Mouse (Mus musculus): ENCODE results near the gene Prl7a2.

Gene Prl7a2

DNA sequence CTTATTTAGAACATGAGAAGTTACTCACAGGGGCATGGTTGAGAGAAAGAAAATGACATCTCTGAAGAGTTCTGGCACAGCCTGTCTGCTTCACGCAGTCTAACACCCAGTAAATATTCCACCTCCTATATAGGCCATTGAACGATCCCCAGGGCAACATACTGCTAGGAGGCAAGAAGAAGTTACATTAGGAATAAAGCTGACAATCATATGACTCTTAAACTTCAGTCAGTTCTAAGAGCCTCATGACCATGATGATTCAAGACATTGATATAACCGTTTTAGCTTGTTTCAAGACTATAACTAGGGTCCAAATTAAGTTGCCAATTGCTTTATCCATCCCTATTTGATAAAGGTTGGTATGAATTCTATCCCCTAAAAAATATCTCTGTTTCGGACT is at the start of gene Prl7a2:
Gene Prl7a2 (minus strand): TSS at position 101 of the 400 bp plus-strand sequence.
- in situ Hi-C loops (cut with MboI; ENCODE audit: low pct_unique_long_range_greater_than_20kb in 1 of 2, low sequenced_read_pairs in 2 of 2, unreplicated experiment in 1 of 2): no loop called here

DNA sequence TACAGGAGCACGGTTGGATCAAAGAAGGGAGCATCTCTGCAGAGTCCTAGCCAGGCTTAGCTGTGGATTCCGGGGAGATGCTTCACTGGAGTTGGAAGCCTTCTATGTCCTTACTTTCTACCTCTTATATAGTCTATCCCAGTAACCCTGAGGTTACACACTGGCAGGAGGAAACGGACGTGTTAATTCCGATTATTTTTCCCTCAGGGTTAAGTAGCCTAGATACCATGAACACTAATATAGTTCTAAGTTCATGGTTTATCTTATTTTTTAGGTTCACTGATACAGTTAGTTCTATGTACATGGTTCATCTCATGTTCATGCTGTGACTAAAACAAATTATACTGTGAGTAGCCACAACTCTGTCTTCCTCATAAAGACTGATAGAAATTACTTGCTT is 48.8 kb upstream of the Prl7a2 start, which contains the start of gene Prl7d1:
Gene Prl7d1 (minus strand): TSS at position 101 of the 400 bp plus-strand sequence.
- in situ Hi-C loops (cut with MboI; ENCODE audit: low pct_unique_long_range_greater_than_20kb in 1 of 2, low sequenced_read_pairs in 2 of 2, unreplicated experiment in 1 of 2): no loop called here

DNA sequence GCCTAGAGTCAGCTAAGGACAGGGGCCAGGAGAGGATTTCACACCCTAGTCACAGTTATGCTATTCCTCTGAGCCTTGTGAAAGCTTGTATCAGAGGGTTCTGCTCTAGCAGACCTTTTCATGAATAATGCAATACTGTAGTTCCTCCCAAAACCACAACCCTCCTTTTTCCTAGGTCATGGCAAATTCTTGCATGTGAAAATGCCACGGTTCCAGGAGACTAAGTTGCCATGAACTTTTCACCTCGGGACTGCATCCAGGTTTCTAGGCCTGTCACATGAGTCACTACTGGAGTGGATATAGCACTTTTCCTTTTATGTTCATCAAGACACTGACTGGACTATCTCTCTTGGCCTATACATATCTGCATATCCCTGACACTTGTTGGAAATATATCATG is 38.7 kb upstream of the Prl7a2 start:
- in situ Hi-C loops (cut with MboI; ENCODE audit: low pct_unique_long_range_greater_than_20kb in 1 of 2, low sequenced_read_pairs in 2 of 2, unreplicated experiment in 1 of 2): no loop called here

DNA sequence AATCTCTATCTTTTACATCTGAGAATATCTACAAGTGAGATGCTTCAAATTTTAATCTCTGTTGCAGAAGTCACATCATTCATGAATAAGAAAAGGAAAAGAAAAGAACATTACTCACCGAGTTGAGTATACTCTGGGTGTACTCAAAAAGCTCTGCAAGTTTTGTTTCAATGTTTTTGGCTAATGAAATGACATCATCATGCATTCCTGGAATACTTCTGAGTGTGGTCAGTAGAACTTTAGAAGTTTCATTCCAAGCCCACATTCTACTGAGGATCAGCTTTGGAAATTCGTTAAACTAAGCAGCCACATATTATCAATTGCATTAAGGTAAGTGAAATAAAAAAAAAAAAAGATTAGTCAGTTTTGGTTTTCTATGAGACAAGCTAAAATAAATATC is 7.1 kb downstream of the Prl7a2 start:
- in situ Hi-C loops (cut with MboI; ENCODE audit: low pct_unique_long_range_greater_than_20kb in 1 of 2, low sequenced_read_pairs in 2 of 2, unreplicated experiment in 1 of 2): no loop called here

DNA sequence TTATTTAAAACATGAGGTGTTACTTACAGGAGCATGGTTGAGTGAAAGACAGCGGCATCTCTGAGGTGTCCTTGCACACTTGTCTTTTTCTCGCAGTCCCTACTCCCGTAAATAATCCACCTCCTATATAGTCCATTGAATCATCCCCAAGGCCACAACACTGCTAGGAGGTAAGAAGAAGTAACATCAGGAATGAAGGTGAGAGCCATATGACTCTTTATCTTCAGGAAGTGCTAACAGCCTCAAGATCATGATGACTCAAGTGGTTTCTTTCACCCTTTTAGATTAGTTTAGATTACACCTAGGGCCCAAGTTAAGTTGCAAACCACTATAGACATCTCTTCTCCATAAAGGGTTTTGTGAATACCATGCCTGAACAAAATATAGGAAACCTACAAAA is 25.4 kb downstream of the Prl7a2 start, which contains the start of gene Prl7a1:
Gene Prl7a1 (minus strand): TSS at position 101 of the 400 bp plus-strand sequence.
- in situ Hi-C loops (cut with MboI; ENCODE audit: low pct_unique_long_range_greater_than_20kb in 1 of 2, low sequenced_read_pairs in 2 of 2, unreplicated experiment in 1 of 2): no loop called here

DNA sequence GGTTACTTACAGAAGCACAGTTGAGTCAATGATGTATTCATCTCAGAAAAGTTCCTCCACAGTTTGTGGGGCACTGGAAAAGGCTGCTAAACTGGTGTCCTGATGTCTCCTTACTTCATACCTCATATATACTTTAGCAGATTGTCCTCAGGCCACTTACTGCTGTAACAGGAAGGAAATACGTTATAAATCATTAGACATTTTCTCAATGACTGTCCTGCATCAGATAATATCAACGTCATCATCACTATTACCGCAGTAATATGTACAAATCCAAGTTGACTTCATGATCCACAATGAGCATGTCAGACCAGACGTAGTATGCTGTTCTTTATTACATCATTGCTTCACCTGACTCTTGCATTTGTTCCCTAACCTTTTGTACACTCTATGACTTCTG is 57.4 kb downstream of the Prl7a2 start, which contains the start of gene Prl7b1:
Gene Prl7b1 (minus strand): TSS at position 101 of the 400 bp plus-strand sequence.
- in situ Hi-C loops (cut with MboI; ENCODE audit: low pct_unique_long_range_greater_than_20kb in 1 of 2, low sequenced_read_pairs in 2 of 2, unreplicated experiment in 1 of 2): no loop called here

Measured in mouse embryonic stem cell (cell line).